Mouse (Mus musculus) ES-Bruce4 (cell line): ENCODE measurements around the gene Scgb1c1.

ENCODE experiments used
- CTCF ChIP-seq: IDR thresholded peaks from one replicate; pipeline ENCODE4 v1.8.1; 2011; ENCODE audit warnings: low read depth, low read length
- EP300 ChIP-seq: IDR thresholded peaks from 2 replicates; pipeline ENCODE4 v1.6.1; 2011; ENCODE audit warnings: low read depth, low read length; ENCODE audit not compliant: insufficient read depth
- POLR2A ChIP-seq: IDR thresholded peaks from one replicate; pipeline ENCODE4 v1.8.1; 2011; ENCODE audit warnings: low read length; ENCODE audit not compliant: insufficient read depth

- TF ChIP-seq CTCF (no peak), EP300 (no peak), POLR2A (no peak)
Observed at GRCm38 (mm10) chr7:140811714-140812113, 33.6 kb upstream of the Scgb1c1 start.
